Mouse (Mus musculus) gastrocnemius, adult 18-20 months (tissue): ENCODE measurements around the gene Wdr93. TPM values are rescaled to one million over a fixed set of nuclear protein-coding genes. Genes with fewer than 3 reads are reported as not detected.

Source experiments
- DNase-seq: peaks from one replicate; pipeline ENCODE4 v3.0.0; 2021; ENCODE audit warnings: low spot score
- long read RNA-seq, 2 experiments: library from polyadenylated mRNA; stranded (forward); transcript quantifications; one replicate each; pipeline ENCODE4 v2.0.0; 2021
- total RNA-seq, 2 experiments: library from RNA; stranded (reverse); gene quantifications; 2 replicates each; pipeline ENCODE4 v1.2.3; 2021

The Wdr93 gene
- under 1 TPM; 0.09 to 0.16 TPM for total RNA-seq
- long read RNA-seq, experiment 1: 0 reads
- long read RNA-seq, experiment 2: 0 reads

- DNase-seq: peak; percentile 77
These were observed at the start of gene Wdr93, which contains the start of gene Pex11a for GRCm38 (mm10) chr7:79742659-79743536. Gene Wdr93, plus strand, starts transcription at chr7:79743163. Gene Pex11a, minus strand, starts transcription at chr7:79743131.

DNA sequence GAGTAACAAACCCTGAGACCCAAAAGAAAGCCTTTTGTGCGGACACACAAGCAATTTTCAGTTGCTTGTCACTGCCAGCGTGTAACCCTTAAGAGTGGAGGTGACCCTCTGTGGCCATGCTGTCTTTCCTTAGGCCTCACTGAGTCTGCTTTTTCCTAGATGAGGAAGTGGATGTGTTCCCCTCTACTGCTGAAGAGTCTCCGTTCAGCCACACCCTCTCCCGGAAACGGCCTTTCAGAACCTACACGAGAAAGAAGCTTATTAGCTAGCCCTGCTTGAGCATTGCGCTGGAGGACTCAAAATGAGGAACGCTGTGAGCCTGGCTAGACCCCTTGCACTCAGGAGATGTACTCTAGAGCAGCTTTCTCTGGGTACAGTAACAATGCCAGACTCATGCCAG lies 46.5 kb upstream of the Wdr93 start:
- DNase-seq: no peak

DNA sequence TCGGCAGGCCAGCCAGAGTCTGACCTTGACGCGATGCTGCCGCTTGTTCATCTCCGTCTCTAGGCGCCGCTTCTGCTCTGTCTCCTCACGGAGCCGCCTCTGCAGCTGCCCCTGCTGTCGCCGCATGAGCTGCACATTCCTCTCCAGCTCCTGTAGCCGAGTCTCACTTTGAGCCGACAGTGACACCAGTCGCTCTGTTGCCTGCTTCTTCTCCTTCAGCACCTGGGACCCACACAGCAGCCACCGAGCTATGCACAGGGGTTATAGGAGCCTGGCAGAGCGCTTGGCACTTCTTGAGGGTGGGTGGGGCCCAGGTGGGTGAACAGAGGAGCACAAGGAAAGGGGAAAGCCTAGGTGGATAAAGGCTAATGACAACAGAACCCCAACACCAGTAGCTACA lies 40.2 kb upstream of the Wdr93 start:
- DNase-seq: no peak

GRCm38 (mm10) chr7:79705210-79705609 lies 37.8 kb upstream of the Wdr93 start:
- no peak for DNase-seq

DNA sequence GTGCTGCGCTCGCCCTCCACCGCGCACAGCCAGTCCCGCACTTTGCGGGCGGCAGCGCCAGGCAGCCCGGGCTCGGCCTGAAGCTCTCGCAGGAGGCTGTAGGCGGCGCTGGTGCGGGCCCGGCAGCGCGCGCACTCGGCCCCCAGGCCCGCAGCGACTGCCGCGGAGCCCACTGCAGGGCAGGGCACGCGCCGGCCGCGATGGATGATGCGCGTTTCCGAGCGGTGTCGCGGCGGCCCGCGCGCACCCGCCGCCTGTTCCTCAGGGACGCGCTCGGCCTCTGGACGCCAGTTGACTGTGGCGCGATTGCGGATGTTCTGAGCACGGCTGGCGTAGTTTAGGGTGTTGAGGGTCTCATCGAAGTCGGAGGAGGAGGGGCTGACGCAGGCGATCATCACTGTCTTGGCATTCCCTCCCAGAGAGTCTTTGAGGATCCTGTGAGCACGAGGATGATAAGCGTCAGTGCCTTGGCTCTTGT lies 32.8 kb upstream of the Wdr93 start:
- no peak for DNase-seq

- no peak for DNase-seq
These were observed 32.1 kb upstream of the Wdr93 start for GRCm38 (mm10) chr7:79710831-79711230.

DNA sequence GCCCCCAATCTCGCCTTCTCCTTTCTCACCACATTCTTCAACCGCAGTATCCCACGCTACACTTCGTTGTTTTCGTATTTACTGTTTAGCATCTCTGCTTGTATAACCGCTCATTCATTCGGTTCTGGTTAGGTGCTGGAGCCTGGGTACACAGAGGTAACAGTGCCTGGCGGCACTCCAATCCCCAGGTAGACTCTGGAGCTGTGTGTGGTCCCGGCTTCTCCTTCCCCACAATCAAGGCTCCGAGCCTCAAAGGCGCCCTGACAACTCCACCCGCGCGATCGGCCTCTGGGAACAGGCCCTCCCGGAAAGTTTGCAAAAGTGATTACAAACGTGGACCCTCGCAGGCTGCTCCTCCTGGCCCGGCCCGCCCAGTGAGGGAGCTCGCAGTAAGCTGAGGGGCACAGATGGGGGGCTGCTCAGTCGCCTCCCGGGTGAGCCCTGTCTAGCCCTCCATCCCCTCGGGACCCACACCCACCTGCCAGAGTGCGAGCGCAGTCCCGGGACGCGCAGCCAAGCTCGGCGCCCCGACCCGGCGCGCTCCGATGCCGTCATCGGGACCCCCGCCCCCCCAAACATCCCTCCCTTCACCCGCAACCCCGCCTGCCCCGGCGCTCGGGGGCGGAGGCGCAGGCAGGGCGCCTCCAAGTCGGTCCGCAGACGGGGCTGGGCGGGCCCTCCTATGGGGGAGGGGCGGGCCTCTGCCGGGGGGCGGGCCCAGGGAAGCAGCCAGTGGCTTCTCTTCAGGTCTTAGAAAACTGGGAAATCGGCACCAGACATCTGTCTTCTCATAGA lies 27.6 kb upstream of the Wdr93 start, which contains the start of gene Kif7:
Kif7 (minus strand) TSS at position 534 of the 795 bp plus-strand sequence.
- peak; percentile 65 for DNase-seq

GRCm38 (mm10) chr7:79721386-79721977 lies 21.5 kb upstream of the Wdr93 start:
- DNase-seq: peak; percentile 15

DNA sequence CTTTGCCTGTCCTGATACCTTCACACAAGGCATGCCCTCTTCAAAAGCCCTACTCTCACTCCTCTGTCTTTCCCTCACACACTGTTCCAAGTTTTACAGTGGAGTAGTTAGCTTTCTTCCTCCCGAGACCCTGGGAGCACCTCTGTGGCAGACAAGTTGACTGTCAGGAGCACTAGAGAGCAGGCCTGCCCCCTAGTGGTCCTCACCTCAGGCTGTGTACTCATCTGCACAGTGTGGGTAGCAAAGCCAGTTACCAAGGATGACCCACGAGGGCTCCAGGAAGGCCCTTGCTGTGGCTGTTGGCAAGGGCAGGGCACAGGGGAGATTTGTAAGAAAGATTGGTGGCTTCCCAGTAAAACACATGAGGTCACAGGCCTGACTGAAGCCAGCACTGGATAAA lies 15.9 kb upstream of the Wdr93 start:
- peak; percentile 33 for DNase-seq

DNA sequence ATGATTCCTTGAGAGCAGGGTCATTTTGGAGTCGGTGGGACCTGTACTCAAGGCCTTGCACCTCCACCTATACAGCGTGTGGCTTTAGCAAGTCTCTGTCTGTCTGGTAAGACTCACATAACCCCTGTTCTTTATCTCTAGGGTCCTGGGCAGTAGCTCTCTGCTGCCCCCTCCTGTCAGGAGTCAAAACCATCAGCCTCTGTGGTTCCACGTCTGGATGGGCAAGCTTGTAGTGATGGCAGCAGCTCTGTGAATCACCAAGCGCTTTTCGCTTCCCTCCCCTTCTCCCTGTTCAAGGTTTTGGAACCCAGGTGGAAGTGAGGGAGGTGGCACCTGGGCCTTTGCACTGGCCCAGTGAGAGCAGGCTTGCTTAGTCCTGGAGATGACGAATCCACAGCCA lies 14.7 kb upstream of the Wdr93 start:
- DNase-seq: peak; percentile 48

DNA sequence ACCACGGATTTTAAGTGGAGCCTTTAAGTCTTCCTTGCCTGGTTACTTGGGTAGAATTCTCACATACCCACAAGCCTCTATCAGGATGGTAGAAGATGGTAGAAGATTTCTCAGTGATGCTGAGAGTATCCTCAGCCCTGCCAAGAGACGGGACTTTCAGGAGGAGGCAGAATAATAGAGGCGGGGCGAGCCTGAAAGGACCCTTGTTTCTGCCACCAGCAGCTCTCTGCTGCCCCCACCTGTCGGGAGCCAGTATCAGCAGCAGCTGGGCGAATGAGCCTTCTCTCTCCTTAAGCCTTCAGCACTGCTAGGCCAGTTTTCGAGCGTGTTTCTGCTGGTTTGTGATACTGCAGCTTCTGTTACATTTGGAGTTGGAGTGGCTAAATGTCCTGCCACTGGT lies 13.8 kb upstream of the Wdr93 start:
- peak; percentile 45 for DNase-seq

DNA sequence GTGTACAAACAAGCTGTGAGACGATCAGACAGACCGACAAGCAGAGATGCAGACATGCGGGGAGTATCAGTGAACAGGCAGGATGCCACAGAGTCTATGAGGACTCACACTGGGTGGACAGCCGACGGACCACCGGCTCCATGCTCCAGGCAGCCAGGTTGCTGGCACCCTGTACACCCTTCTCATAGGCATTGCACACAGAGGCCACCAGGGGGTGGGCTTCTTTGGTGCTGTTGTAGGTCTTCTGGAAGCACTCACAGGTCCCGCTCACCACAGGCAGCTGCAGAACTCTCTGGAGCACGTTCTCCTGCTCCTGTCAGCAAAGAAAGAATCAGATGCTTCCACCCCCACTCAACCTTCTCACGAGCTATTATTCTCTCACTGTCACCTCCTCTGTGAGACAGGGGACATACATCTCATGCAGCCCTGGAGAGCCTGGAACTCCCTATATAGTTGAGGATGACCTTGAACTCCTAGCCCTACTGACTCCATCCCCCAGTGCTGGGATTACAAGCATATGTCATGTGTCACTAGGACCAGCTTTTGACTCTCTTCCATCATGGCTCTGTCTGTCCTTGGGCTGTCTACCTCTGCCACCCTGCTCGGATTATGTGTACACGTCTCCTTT lies 13.1 kb upstream of the Wdr93 start:
- DNase-seq: no peak

DNA sequence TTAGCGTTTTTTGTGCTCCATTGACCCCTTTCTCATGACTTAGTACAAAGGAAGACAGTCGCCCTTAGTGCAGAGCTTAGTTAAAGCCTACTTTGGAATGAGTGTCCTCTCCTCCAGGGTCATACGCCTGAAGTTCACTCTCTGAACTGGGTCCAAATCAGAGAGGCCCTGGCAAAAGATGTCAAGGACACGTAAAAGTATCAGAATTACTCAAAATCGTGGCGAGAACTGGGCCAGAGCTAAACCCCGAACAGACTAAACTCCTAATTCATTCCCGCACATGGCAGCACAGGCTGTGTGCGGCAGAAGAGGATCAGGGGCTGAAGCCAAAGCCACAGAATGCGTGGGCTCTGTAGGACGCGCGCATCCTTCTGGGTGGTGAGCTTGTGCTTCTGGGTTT lies 11.5 kb upstream of the Wdr93 start:
- no peak for DNase-seq

- no peak for DNase-seq
These were observed 10.3 kb upstream of the Wdr93 start, which contains the start of gene Plin1 for GRCm38 (mm10) chr7:79732622-79733021. Gene Plin1, minus strand, starts transcription at chr7:79732903.

GRCm38 (mm10) chr7:79734563-79734962 lies 8.4 kb upstream of the Wdr93 start:
- DNase-seq: peak; percentile 61

DNA sequence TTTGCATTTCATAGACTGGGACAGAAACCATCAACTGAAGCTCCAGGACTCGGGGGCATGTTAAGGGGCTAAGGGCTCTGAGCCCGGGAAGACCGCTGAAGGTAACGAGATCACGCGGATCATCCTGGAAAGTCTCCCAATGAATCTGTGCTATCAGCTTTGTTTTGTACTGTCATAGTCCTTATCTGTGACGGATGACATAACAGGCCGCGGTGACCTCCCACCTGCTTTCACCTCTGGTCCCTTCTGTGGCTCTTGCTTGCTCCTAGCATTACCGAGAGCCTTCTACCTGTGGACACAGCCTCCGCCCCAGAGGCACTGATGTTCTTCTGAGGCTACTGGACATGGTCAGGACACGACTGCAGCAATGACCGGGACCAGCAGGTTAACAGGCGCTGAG lies 6.5 kb upstream of the Wdr93 start:
- DNase-seq: no peak

GRCm38 (mm10) chr7:79738913-79739312 lies 4.0 kb upstream of the Wdr93 start:
- no peak for DNase-seq

DNA sequence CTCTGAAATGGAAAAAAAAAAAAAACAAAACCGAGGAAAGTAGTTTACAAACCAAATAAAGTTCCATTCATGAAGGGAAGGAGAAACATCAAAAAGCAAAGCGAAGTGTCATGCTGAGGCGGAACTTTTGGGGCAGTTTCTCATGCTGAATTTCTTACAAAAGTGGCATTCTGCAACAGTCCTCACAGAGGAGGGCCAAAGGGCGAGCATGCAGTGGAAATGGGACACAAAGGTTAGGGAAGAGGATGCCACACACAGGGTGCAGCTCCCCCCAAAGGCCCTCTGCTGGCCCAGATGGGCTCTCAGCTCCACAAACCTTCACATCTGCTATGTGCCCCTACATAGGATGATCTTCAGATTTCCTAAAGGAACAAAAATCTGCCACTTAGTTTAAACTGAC lies 2.7 kb upstream of the Wdr93 start:
- DNase-seq: no peak

GRCm38 (mm10) chr7:79742277-79742658 lies 695 bp upstream of the Wdr93 start:
- no peak for DNase-seq

- no peak for DNase-seq
These were observed 1.1 kb downstream of the Wdr93 start for GRCm38 (mm10) chr7:79744051-79744450.

GRCm38 (mm10) chr7:79744585-79744984 lies 1.6 kb downstream of the Wdr93 start:
- DNase-seq: no peak
